Mouse (Mus musculus): ENCODE measurements around the gene Gm21903. TPM values are rescaled to one million over a fixed set of nuclear protein-coding genes. Genes with fewer than 3 reads are reported as not detected.
A peak's percentile ranks its signal among the peaks of the same experiment; 100 is the strongest.
"Not testable (repeated sequence)": the region's sequence is repeated elsewhere in the genome, so short reads cannot be mapped to it uniquely, and the experiment has no call there.

Gene Gm21903
- polyA plus RNA-seq (2014; fragmentation: Nextera tagmentation; extraction: Ambion mirVana) = not detected in 2 replicates

DNA sequence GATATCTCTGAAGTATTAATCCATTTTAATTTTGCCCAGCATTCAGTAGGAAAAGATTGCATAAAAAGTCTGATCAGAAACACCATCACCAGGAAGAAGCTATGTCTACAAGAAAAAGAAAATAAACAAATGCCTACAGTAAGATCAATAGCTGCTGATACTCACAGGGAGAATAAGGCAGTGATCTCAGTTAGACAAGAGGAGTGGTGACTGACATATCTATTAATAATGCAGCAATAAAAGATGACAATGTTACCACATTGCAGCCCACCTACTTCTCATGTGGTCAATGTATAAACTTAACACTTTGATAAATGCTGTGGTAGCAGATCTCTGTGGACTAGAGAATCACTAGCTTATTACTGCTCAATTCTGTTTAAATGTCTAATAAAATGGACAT, at the start of gene Gm21903:
Gene Gm21903, minus strand, starts transcription at position 101 of the 400 bp plus-strand sequence.
- Histone ChIP-seq H3K4me2 (replicated peaks; ENCODE audit: low read depth, low read length) (no peak within 1 kb of the TSS), H3K4me3 (ENCODE audit: low read depth, low read length) (no peak within 1 kb of the TSS), H3K36me3 (ENCODE audit: control insufficient read depth, insufficient read depth, low read length) (no peaks in the 10 kb centered on the region), H3K27ac (ENCODE audit: low read depth, low read length) (no peak within 1 kb of the TSS), H3K9me3 (ENCODE audit: control insufficient read depth, low read length) (no peaks in the 10 kb centered on the region), H3K4me1 (replicated peaks; ENCODE audit: control insufficient read depth, insufficient read depth, low read length) (no peaks in the 10 kb centered on the region), H3K9ac (ENCODE audit: low read depth, low read length) (no peak within 1 kb of the TSS), H3K27me3 (ENCODE audit: control insufficient read depth, insufficient read depth, low read length) (no peaks in the 10 kb centered on the region)
- ATAC-seq (ENCODE audit: low FRiP score) = no peak
- no peak for DNase-seq (ENCODE audit: low spot score)

DNA sequence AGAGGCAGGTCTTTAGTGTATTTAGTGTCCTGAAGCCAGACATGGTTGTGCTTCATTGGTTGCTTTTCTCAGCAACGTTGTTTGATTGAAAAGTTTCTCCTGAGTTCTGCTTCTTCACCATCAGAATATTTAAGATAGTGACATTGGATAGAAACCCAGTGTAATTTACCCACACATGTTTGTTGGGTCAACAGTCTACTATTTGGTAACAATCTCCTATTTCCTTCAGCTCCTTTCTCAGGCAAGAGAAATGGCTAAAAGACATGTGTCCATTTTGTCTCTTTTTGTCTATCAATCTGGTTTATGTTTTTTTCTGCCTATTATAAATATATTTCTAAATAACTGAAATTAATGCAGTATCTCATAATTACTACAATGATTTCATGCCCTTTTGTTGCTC, 33.8 kb upstream of the Gm21903 start, which contains the start of gene Esp23:
Gene Esp23, minus strand, starts transcription at position 101 of the 400 bp plus-strand sequence.
- Histone ChIP-seq H3K27me3 (ENCODE audit: control insufficient read depth, insufficient read depth, low read length) (no peaks in the 10 kb centered on the region), H3K9me3 (ENCODE audit: control insufficient read depth, low read length) (no peaks in the 10 kb centered on the region), H3K4me2 (replicated peaks; ENCODE audit: low read depth, low read length) (no peak within 1 kb of the TSS), H3K4me3 (ENCODE audit: low read depth, low read length) (no peak within 1 kb of the TSS), H3K9ac (ENCODE audit: low read depth, low read length) (no peak within 1 kb of the TSS), H3K4me1 (replicated peaks; ENCODE audit: control insufficient read depth, insufficient read depth, low read length) (no peaks in the 10 kb centered on the region), H3K27ac (ENCODE audit: low read depth, low read length) (no peak within 1 kb of the TSS), H3K36me3 (ENCODE audit: control insufficient read depth, insufficient read depth, low read length) (no peaks in the 10 kb centered on the region)
- DNase-seq (ENCODE audit: low spot score) = no peak
- no peak for ATAC-seq (ENCODE audit: low FRiP score)
- WGBS = 48% methylated on average over 1 of the region's 1 CpGs

DNA sequence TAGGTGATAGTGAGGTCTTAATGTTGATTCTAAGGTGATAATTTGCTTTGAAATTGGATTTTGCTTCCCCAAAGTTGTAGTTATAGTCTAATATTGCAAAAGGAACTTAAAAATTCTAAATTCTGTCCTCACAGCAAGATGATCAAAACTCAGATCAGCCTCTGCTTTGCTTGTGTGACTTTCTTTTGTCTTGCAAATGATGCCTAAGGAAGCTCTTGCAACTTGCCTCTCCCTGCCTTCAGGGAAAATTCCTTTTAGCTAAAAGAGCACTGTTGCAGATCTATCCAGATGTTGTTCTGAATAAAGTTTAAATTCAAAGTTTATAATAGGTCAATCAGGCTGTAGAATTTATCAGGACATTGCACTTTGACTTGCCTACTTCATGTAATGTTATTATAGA, 20.5 kb upstream of the Gm21903 start:
- Histone ChIP-seq H3K4me3 (ENCODE audit: low read depth, low read length) (no peak overlapping the region), H3K9me3 (ENCODE audit: control insufficient read depth, low read length) (no peaks in the 10 kb centered on the region), H3K27ac (ENCODE audit: low read depth, low read length) (no peak overlapping the region), H3K27me3 (ENCODE audit: control insufficient read depth, insufficient read depth, low read length) (no peaks in the 10 kb centered on the region), H3K9ac (ENCODE audit: low read depth, low read length) (no peak overlapping the region), H3K4me1 (replicated peaks; ENCODE audit: control insufficient read depth, insufficient read depth, low read length) (no peaks in the 10 kb centered on the region), H3K4me2 (replicated peaks; ENCODE audit: low read depth, low read length) (no peak overlapping the region), H3K36me3 (ENCODE audit: control insufficient read depth, insufficient read depth, low read length) (no peaks in the 10 kb centered on the region)
- DNase-seq (ENCODE audit: low spot score) (no peak), ATAC-seq (ENCODE audit: low FRiP score) (no peak)

DNA sequence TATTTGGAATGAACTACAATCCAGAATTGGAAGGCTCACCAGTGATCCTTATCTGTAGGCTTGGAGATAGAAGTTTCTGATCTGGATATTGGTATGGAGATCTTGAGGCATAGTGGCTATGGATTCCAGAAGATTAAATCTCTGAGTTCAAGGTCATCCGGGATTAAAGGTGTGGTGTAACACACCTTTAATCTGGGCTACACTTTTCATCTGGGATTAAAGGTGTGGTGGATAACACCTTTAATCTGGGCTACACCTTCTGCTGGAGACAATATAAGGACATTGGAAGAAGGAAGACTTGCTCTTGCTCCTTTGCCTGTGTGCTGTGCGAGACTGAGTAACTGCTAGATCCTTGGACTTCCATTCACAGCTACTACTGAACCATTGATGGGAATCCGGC, 6.7 kb downstream of the Gm21903 start, which contains the start of gene Esp24:
Gene Esp24, plus strand, starts transcription at position 301 of the 400 bp plus-strand sequence.
- H3K4me3 ChIP-seq (ENCODE audit: low read depth, low read length); H3K4me1 ChIP-seq (replicated peaks; ENCODE audit: control insufficient read depth, insufficient read depth, low read length); H3K4me2 ChIP-seq (replicated peaks; ENCODE audit: low read depth, low read length); H3K9ac ChIP-seq (ENCODE audit: low read depth, low read length); DNase-seq (ENCODE audit: low spot score); H3K9me3 ChIP-seq (ENCODE audit: control insufficient read depth, low read length); ATAC-seq (ENCODE audit: low FRiP score); H3K36me3 ChIP-seq (ENCODE audit: control insufficient read depth, insufficient read depth, low read length); H3K27me3 ChIP-seq (ENCODE audit: control insufficient read depth, insufficient read depth, low read length); H3K27ac ChIP-seq (ENCODE audit: low read depth, low read length): not testable (repeated sequence)
- 96% methylated on average over 3 of the region's 3 CpGs for WGBS

DNA sequence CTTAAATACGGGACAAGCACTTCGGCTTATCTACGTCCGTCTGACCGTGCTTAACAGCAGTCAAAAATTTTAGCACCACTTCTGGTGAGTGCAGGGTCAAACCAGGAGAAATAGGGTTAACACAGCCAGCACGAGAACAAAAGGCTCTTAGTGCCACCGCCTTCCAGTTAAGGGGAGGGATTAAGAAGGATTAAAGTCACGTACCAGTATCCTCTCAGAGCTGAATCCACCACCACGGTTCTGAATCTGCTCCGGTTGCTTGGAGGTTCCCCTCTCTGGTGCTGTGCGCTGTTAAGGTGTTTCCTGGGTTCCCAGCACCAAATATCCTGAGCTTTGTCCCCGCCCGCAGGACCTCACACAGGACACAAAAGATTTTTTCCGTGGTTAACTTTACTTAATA, 26.0 kb downstream of the Gm21903 start:
- Histone ChIP-seq H3K27ac (ENCODE audit: low read depth, low read length) (no peak overlapping the region), H3K9me3 (ENCODE audit: control insufficient read depth, low read length) (no peaks in the 10 kb centered on the region), H3K36me3 (ENCODE audit: control insufficient read depth, insufficient read depth, low read length) (no peaks in the 10 kb centered on the region), H3K4me2 (replicated peaks; ENCODE audit: low read depth, low read length) (no peak overlapping the region), H3K27me3 (ENCODE audit: control insufficient read depth, insufficient read depth, low read length) (no peaks in the 10 kb centered on the region), H3K4me1 (replicated peaks; ENCODE audit: control insufficient read depth, insufficient read depth, low read length) (no peaks in the 10 kb centered on the region), H3K9ac (ENCODE audit: low read depth, low read length) (no peak overlapping the region), H3K4me3 (ENCODE audit: low read depth, low read length) (no peak overlapping the region)
- WGBS = 66% methylated on average over 14 of the region's 14 CpGs
- ATAC-seq (ENCODE audit: low FRiP score) = no peak
- DNase-seq (ENCODE audit: low spot score) = no peak

DNA sequence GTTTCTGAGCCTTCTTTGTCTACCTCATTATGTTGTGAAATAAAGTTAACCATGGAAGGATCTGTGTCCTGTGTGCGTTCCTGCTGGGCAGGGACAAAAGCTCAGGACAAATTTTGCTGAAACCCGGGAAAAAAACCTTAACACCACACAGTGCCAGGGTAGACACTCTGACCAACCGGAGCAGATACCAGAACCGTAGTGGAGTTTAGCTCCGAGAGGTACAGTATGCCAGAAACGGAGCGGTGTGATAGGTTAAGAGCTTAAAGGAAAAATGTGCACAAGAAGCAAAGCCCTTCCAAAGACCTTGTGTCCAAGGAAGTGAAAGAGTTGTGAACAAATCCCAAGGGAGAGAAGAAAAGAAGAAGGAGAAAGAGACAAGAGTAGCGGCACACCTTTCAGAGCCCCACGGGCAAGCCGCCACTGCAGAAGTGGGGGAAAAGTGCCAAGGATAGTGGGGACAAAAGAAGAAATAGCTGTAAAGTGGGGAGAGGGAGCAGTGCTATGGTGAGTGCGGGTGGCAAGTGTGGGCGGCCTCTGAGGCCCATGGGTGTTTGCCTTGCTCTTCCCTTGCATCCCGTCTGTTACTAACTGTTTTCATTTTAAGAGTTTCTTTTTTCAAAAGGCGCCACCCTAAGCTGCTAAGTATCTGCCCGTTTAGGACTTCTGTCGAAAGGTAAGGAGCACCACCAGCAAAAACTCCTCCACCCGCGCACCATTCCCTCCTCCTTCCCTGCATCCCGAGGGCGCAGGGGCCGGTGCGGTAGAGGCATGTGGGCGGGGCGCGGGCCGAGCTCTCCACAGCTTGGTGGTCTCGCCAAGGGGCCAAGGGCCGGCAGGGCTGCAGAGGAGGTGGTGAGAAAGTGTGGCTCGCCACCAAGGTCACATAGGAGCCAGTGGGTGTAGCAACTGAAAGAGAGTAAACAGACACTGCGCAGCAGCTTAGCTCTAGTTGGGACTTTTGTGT, 32.2 kb downstream of the Gm21903 start:
- Histone ChIP-seq H3K27ac (ENCODE audit: low read depth, low read length) (no peak overlapping the region), H3K4me3 (ENCODE audit: low read depth, low read length) (no peak overlapping the region), H3K4me2 (replicated peaks; ENCODE audit: low read depth, low read length) (peak overlapping the region; percentile 23; the same call in 1 of the 2 replicates), H3K36me3 (ENCODE audit: control insufficient read depth, insufficient read depth, low read length) (no peaks in the 10 kb centered on the region), H3K9ac (ENCODE audit: low read depth, low read length) (no peak overlapping the region), H3K27me3 (ENCODE audit: control insufficient read depth, insufficient read depth, low read length) (no peaks in the 10 kb centered on the region), H3K9me3 (ENCODE audit: control insufficient read depth, low read length) (no peaks in the 10 kb centered on the region), H3K4me1 (replicated peaks; ENCODE audit: control insufficient read depth, insufficient read depth, low read length) (no peaks in the 10 kb centered on the region)
- 43% methylated on average over 29 of the region's 30 CpGs for WGBS
- ATAC-seq (ENCODE audit: low FRiP score) (no peak), DNase-seq (ENCODE audit: low spot score) (peak; percentile 5)

DNA sequence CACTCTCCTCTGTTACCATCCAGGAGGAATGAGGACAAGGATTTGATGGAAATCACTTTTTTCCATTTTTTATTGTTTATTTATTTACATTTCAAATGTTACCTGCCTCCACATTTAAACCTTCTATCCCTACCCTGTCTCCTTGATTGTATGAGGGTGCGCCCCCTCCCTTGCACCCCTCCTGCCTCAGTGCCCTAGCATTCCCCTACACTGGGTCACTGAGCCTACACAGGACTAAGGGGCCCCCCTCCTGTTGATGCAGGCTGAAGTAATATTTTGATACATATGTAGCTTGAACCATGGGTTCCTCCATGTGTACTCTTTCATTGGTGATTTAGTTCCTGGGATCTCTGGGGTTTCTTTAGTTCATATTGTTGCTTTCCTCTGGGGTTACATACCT, 33.3 kb downstream of the Gm21903 start:
- no peaks in the 10 kb centered on the region for H3K9me3 ChIP-seq (ENCODE audit: control insufficient read depth, low read length)
- H3K27ac ChIP-seq (ENCODE audit: low read depth, low read length) = no peak overlapping the region
- H3K4me3 ChIP-seq (ENCODE audit: low read depth, low read length) = no peak overlapping the region
- no peak overlapping the region for H3K9ac ChIP-seq (ENCODE audit: low read depth, low read length)
- no peak for DNase-seq (ENCODE audit: low spot score)
- WGBS = 77% methylated on average over 1 of the region's 1 CpGs
- no peaks in the 10 kb centered on the region for H3K4me1 ChIP-seq (replicated peaks; ENCODE audit: control insufficient read depth, insufficient read depth, low read length)
- no peaks in the 10 kb centered on the region for H3K36me3 ChIP-seq (ENCODE audit: control insufficient read depth, insufficient read depth, low read length)
- no peaks in the 10 kb centered on the region for H3K27me3 ChIP-seq (ENCODE audit: control insufficient read depth, insufficient read depth, low read length)
- H3K4me2 ChIP-seq (replicated peaks; ENCODE audit: low read depth, low read length) = no peak overlapping the region
- no peak for ATAC-seq (ENCODE audit: low FRiP score)

All from hindbrain, embryonic 11.5 days (tissue).